Mouse (Mus musculus) small intestine, adult 2 months (tissue): Measurements from ENCODE around the gene Itgb1bp1.

Experiments used
- CTCF ChIP-seq: fragments of 200-500 bp; IDR thresholded peaks from 2 replicates; pipeline ENCODE4 v1.5.1; 2012; ENCODE audit warnings: low read depth, mild to moderate bottlenecking, control low read depth, inconsistent platforms, low read length, moderate library complexity, mixed read lengths; ENCODE audit not compliant: insufficient replicate concordance, insufficient read length; ENCODE audit errors: extremely low read depth
- POLR2A ChIP-seq: fragments of 200-500 bp; IDR thresholded peaks from 2 replicates; pipeline ENCODE4 v1.6.1; 2012; ENCODE audit warnings: low read depth, mild to moderate bottlenecking, control low read depth, inconsistent platforms, low read length, moderate library complexity

GRCm38 (mm10) chr12:21223923-21224322, 62.2 kb downstream of the Itgb1bp1 start:
- no peak for TF ChIP-seq CTCF
- no peak for TF ChIP-seq POLR2A
